Mouse (Mus musculus) urinary bladder, adult 2 months (tissue): ENCODE data around the gene Nup205. TPM values are rescaled to one million over a fixed set of nuclear protein-coding genes. Genes with fewer than 3 reads are reported as not detected.

Experiments
- DNase-seq: peaks from one replicate; pipeline ENCODE4 v3.0.0; 2022; ENCODE audit warnings: low spot score
- polyA plus RNA-seq: library from polyadenylated mRNA; depleted of rRNA; stranded (reverse); fragments of >200 nt; gene quantifications from 2 replicates; pipeline ENCODE4 v1.2.3, GENCODE M21; 2012; rRNA removed

The Nup205 gene
- polyA plus RNA-seq, 1 experiment: 19.3 TPM

DNA sequence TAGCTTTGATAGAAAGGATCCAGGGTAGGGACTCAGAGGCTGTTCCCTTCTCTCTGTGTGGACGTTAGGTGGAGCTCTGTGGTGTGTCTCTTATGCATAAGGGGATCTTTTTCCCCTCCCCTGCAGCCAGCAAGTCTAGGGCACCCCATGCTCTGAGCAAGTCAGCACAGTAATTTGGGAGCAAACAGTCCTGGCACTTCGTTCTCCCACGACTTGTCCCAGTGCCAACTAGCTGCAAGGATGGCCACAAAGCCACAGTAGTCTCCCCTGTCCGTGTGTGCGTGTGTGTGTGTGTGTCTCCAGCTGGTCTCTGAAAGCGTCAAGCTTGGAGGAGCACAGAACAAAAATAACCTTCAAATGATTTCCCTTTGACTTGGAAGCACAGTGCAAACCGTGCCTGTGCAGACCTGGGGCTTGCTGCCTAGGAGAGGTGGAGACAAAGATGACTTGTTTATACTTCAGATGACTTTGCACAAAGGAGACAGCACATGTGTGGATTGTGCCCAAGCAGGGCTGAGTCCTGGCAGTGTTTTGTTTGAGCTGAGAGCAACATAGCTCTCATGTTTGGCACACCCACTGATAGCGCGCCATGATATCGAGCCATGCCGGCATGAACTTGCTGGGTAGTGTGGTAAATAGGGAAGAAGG lies 111.0 kb downstream of the Nup205 start:
- peak; percentile 50 for DNase-seq

DNA sequence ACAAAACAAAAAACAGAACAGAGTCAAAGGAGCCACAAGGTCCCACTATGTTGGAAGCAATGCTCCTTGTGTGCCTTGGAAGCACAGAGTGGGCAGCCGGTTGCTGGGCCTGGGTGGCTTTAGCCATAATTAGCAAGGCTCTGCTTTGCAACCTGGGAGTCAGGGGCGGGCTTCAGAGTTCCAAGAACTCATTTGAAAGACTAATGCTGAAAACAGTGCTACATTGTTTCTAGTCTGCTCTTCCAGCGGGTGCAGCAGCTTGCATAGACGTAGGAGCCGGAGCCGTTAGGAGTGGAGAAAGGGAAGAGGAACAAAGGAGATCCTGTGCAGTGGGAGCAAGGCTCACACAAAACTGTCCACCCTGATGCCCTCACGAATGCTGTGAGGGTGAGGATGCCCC lies 111.7 kb downstream of the Nup205 start:
- no peak for DNase-seq

DNA sequence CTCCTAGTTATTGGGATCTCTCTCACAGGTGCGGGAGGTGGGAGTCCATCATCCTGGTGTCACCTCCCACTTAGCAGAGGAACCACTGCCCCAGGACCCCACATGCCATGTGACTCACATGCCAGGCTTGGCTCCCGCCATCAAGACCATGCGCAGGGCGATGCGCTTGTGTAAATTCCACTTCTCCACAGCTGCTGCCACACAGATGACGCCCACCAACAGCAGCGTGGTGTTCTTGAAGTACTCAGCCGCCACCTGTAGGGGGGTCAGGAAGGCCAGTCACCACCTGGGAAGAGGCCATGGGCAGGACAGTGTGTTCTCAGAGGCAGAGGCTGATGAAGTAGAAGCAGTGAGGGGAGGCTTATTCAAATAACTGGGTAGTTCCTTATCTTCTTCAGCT lies 112.5 kb downstream of the Nup205 start:
- no peak for DNase-seq

DNA sequence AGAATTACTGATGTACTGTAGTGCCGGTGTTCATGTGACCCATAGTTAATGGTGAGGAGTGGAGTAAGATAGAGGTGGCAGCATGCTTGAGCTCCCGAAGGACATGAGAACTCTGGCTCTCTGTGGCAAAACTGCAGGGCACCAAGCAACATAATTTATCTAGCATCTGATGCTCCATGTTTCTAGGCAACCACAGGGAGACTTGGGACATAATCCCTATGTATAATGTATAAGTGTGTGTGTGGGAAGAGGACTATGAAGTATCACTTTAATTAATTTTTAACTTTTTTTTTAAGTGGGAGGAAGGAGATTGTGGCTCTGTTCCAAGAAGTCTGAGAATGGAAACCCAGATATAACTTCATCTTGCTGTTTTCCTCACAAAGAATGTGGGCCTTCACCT lies 117.7 kb downstream of the Nup205 start:
- DNase-seq: no peak

DNA sequence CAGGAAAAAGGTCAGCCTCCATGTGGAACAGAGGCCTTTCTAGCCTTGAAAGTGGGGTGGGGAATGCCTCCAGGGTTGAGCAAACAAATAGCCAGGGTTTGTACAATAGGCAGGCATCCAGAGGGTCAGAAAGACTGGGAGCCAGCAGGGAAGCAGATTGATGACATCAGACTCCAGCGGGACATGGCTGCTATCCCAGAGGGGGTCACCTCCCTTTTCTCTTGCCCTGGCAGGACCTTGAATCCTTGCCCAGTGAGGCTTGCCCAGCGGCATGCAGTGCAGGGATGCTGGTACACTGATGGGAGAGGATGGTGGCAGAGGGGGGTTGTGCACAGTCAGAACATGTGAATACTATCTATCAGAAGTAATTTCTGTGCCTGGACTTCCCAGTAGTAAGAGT lies 119.8 kb downstream of the Nup205 start:
- no peak for DNase-seq

Other genes starting within 250 kb of the Nup205 start
- gene Slc23a4, start 189.0 kb upstream of the Nup205 start, polyA plus RNA-seq: 0.66 and 1.5 TPM in 2 replicates
- 16.1 and 17.4 TPM in 2 replicates for gene Cnot4, start 43.7 kb upstream of the Nup205 start, polyA plus RNA-seq
- gene Slc13a4, start 130.7 kb downstream of the Nup205 start, polyA plus RNA-seq: 0.63 and 0.74 TPM in 2 replicates
- 1.4 and 2.7 TPM in 2 replicates for gene Fam180a, start 148.7 kb downstream of the Nup205 start, polyA plus RNA-seq